Mouse (Mus musculus) frontal cortex, adult (tissue): ENCODE results near the gene Lancl3.

ENCODE experiments used
- ATAC-seq: cut with Nextera tagmentation; 2 replicates; pipeline ENCODE4 v1.9.2; 2017; ENCODE audit warnings: mild to moderate bottlenecking, moderate library complexity, mixed read lengths; ENCODE audit not compliant: low TSS enrichment

The Lancl3 gene

GRCm38 (mm10) chrX:9199761-9200371, at the start of gene Lancl3:
Gene Lancl3, plus strand, starts transcription at chrX:9199902.
- ATAC-seq, result peak; percentile 67

GRCm38 (mm10) chrX:9179011-9179410, 20.7 kb upstream of the Lancl3 start:
- ATAC-seq, result 0 out of 2 replicates have a peak, but pooled peaks have one; percentile 38

GRCm38 (mm10) chrX:9181570-9181969, 18.1 kb upstream of the Lancl3 start:
- ATAC-seq, result no peak

GRCm38 (mm10) chrX:9200380-9200917, 747 bp downstream of the Lancl3 start:
- ATAC-seq, result no peak

GRCm38 (mm10) chrX:9201954-9202353, 2.3 kb downstream of the Lancl3 start:
- peak; percentile 65; the same call in 1 of the 2 replicates for ATAC-seq

GRCm38 (mm10) chrX:9202781-9203405, 3.2 kb downstream of the Lancl3 start:
- no peak for ATAC-seq

- ATAC-seq, result no peak
Observed at GRCm38 (mm10) chrX:9205121-9205520, 5.4 kb downstream of the Lancl3 start.

GRCm38 (mm10) chrX:9216244-9216643, 16.5 kb downstream of the Lancl3 start:
- no peak for ATAC-seq

- no peak for ATAC-seq
Observed at GRCm38 (mm10) chrX:9219570-9219969, 19.9 kb downstream of the Lancl3 start.

GRCm38 (mm10) chrX:9221206-9221605, 21.5 kb downstream of the Lancl3 start:
- no peak for ATAC-seq

- no peak for ATAC-seq
Observed at GRCm38 (mm10) chrX:9221736-9222135, 22.0 kb downstream of the Lancl3 start.

GRCm38 (mm10) chrX:9222412-9223221, 22.9 kb downstream of the Lancl3 start:
- no peak for ATAC-seq

GRCm38 (mm10) chrX:9227105-9227504, 27.4 kb downstream of the Lancl3 start:
- ATAC-seq, result no peak

GRCm38 (mm10) chrX:9240737-9241591, 41.3 kb downstream of the Lancl3 start:
- ATAC-seq, result no peak

GRCm38 (mm10) chrX:9243381-9243864, 43.7 kb downstream of the Lancl3 start:
- ATAC-seq, result no peak

GRCm38 (mm10) chrX:9244603-9245336, 45.1 kb downstream of the Lancl3 start:
- no peak for ATAC-seq

GRCm38 (mm10) chrX:9248911-9249310, 49.2 kb downstream of the Lancl3 start:
- no peak for ATAC-seq

GRCm38 (mm10) chrX:9253990-9254389, 54.3 kb downstream of the Lancl3 start:
- no peak for ATAC-seq

- ATAC-seq, result peak; percentile 96
Observed at GRCm38 (mm10) chrX:9254901-9255300, 55.2 kb downstream of the Lancl3 start.

- ATAC-seq, result no peak
Observed at GRCm38 (mm10) chrX:9256766-9257165, 57.1 kb downstream of the Lancl3 start, which contains the start of gene Gm14862. Gene Gm14862, minus strand, starts transcription at chrX:9256899.

GRCm38 (mm10) chrX:9257831-9258230, 58.1 kb downstream of the Lancl3 start:
- no peak for ATAC-seq
